Mouse (Mus musculus) liver (tissue): ENCODE data around the gene Ganab.

ENCODE experiments used
- DNase-seq: peaks from one replicate; pipeline ENCODE4 v3.0.0-alpha.2; 2020; ENCODE audit warnings: mixed read lengths

Gene Ganab

GRCm38 (mm10) chr19:8930117-8930516 is 32.2 kb downstream of the Ganab start:
- no peak for DNase-seq

GRCm38 (mm10) chr19:8930771-8931170 is 32.9 kb downstream of the Ganab start:
- no peak for DNase-seq

GRCm38 (mm10) chr19:8936736-8937135 is 38.9 kb downstream of the Ganab start:
- no peak for DNase-seq

GRCm38 (mm10) chr19:8940526-8941133 is 42.8 kb downstream of the Ganab start:
- DNase-seq = no peak

- DNase-seq = no peak
Observed at GRCm38 (mm10) chr19:8941136-8941514, 43.3 kb downstream of the Ganab start.

- DNase-seq = peak; percentile 97
Observed at GRCm38 (mm10) chr19:8941515-8942217, 43.8 kb downstream of the Ganab start, which contains the start of gene Mta2. Mta2 (plus strand) TSS chr19:8941875.

- peak; percentile 63 for DNase-seq
Observed at GRCm38 (mm10) chr19:8942276-8942964, 44.5 kb downstream of the Ganab start.

GRCm38 (mm10) chr19:8943047-8943446 is 45.2 kb downstream of the Ganab start:
- no peak for DNase-seq

GRCm38 (mm10) chr19:8944062-8944461 is 46.2 kb downstream of the Ganab start:
- DNase-seq = peak; percentile 84

- DNase-seq = peak; percentile 80
Observed at GRCm38 (mm10) chr19:8944750-8945149, 46.9 kb downstream of the Ganab start.

GRCm38 (mm10) chr19:8945251-8945650 is 47.4 kb downstream of the Ganab start:
- no peak for DNase-seq

GRCm38 (mm10) chr19:8946929-8947328 is 49.1 kb downstream of the Ganab start:
- DNase-seq = peak; percentile 67

GRCm38 (mm10) chr19:8950190-8950589 is 52.3 kb downstream of the Ganab start:
- no peak for DNase-seq

- no peak for DNase-seq
Observed at GRCm38 (mm10) chr19:8952241-8952640, 54.4 kb downstream of the Ganab start.

- peak; percentile 87 for DNase-seq
Observed at GRCm38 (mm10) chr19:8953135-8954039, 55.5 kb downstream of the Ganab start, which contains the start of gene Tut1. Tut1 (plus strand) TSS chr19:8953847.

GRCm38 (mm10) chr19:8954171-8954570 is 56.3 kb downstream of the Ganab start:
- DNase-seq = no peak

- no peak for DNase-seq
Observed at GRCm38 (mm10) chr19:8962256-8962655, 64.4 kb downstream of the Ganab start.

GRCm38 (mm10) chr19:8965075-8965474 is 67.2 kb downstream of the Ganab start:
- no peak for DNase-seq

GRCm38 (mm10) chr19:8965771-8966170 is 67.9 kb downstream of the Ganab start:
- DNase-seq = no peak

- no peak for DNase-seq
Observed at GRCm38 (mm10) chr19:8966198-8966589, 68.3 kb downstream of the Ganab start.
